Mouse (Mus musculus): ENCODE results near the gene B3gnt4.

The B3gnt4 gene

DNA sequence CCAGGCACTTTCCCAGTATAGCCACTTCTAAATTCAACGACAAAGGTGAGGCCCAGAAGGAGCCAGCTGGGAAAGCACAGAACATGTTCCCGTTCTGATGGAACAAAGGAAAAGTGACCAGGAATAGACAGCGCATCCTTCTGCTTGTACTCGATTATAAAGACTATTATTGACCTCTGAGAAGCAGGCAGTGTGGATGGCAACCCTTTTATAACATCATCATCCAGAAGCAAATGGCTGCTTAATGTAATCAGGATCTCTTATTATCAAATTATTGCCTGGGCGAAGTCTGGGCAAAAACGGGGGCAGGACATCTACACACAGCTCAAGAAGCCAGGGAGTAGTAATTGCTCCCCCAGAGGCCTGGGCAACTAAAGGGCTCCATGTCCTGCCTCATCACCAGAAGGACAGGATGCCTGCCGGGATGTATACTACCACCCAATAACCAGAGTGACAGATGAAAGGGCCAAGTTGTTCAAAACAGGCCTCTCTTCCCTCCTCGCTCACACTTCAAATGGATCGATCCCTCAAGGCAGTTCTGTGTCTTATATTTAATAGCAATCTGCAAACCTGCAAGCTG lies 15.7 kb downstream of the B3gnt4 start:
- no peak for DNase-seq (ENCODE audit: low spot score in 2 of 2)

- no peak for DNase-seq (ENCODE audit: low spot score in 2 of 2)
These were observed 18.4 kb downstream of the B3gnt4 start for GRCm38 (mm10) chr5:123528641-123529040.

DNA sequence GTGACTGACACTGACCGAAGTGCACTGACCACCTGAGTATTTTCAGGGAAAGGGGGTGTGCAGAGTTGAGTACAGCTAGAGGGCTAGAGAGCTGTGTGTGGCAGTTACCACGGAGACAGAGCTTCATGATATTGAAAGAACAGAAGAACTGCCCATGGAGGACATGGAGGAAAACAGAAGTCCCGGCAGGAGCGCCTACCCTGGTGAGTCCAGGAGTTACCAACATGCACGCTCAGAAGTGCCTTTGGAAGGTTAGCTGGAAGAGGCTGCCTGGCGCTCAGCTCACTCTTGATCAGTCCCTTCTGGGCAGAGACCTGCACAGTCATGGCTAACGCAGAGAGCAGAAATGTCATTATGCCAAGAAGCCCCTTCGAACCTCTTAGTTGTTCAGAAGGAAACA lies 19.8 kb downstream of the B3gnt4 start:
- no peak for DNase-seq (ENCODE audit: low spot score in 2 of 2)

DNA sequence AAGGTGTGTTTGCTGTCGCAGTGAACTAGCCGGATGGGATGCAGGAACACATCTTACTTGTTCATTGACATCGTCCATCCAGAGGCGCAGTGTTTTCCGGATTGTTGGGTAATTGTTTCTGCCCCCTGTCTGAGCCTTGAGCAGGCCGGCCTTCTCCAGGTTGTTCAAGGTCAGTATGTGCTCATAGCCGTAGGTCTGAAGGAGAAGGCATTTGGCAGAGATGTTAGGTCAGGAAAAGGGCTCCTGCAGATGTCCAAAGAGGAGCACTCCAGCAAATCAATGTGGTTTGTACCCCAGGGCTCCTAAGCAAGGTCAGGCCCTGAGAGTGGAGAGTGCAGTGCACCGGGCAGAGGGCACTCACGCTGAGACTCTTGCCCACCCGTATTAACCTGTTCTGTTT lies 23.5 kb downstream of the B3gnt4 start:
- DNase-seq (ENCODE audit: low spot score in 2 of 2), result no peak

DNA sequence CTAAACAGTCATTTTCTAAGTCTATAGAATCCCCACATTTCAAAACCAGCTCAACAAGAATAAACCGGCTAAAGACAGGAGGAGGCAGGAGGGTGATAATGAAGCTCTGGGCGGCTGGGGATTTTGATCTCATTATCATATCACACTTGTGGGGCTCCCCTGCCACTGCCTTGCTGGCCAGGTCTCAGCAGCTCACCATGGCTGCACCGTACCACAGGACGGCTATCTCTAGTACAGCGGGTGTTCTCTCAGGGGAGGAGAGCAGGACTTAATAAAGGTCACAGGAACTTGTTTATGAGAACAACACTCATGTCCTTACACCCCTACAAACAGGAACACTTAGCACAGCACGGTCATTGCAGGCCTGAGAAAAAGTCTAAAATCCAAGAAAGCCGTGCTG lies 45.4 kb downstream of the B3gnt4 start:
- DNase-seq (ENCODE audit: low spot score in 2 of 2), result no peak

DNA sequence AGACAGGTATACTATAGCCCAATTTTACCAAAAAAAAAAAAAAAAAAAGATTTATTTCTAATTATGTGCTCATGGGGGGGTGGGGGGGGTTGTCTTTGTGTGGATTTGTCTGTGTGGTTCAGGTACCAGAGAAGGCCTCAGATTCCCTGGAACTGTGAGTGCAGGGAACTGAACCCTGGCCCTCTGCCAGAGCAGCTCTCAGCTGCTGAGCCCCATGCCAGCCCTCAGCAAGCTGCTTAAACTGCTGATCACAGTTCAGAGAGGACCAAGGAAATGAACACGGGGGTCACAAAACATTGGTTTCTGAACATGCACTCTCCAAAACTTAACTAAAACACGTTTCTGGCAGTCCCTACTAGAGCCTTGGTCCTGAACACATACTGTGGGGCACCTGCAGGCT lies 46.2 kb downstream of the B3gnt4 start:
- DNase-seq (ENCODE audit: low spot score in 2 of 2), result no peak

DNA sequence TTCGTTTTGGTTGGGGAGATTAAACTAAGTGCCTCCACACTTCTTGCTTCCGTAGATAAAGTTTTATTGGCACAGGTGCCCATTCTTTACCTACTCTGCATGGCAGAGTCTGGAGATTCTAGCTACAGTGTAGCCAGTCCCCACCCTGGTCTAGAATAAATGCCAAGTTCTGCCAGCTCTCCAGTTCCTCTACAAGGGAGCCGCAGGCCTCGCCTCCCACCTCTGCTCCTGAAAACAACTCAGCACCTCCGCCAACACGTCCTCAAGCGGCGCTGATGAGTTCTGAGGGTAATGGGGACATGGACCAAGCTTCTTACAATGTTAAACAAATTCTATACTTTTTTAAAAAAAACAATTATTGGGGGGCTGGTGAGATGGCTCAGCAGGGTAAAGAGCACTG lies 49.3 kb downstream of the B3gnt4 start:
- DNase-seq (ENCODE audit: low spot score in 2 of 2), result no peak

DNA sequence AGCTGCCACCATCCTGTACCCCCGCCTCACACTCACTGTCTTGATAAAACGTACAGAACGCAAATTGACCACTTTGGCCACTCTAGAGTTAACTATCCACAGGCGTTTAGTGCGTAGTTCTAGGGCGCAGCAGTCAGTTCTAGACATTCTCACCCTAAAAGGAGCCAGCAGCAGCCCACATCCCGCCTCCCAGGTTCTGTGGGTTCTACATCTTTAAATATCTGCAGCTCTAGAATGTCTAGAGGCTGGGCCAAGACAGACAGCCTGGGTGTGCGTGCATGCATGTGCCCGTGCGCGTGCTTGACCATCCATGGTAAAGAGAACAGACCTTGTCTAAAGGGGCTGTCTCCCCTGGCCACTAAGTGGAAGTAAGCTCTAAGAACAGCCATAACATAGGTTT lies 50.9 kb downstream of the B3gnt4 start:
- DNase-seq (ENCODE audit: low spot score in 2 of 2), result no peak

All from spleen, postnatal 36 days (tissue).